Mouse (Mus musculus): ENCODE results near the gene Cfap74.

Gene Cfap74

GRCm38 (mm10) chr4:155409058-155409776, at the start of gene Cfap74:
Gene Cfap74, plus strand, starts transcription at chr4:155409190.
- DNase-seq = peak; percentile 91

GRCm38 (mm10) chr4:155359560-155360464, 49.2 kb upstream of the Cfap74 start:
- no peak for DNase-seq

GRCm38 (mm10) chr4:155360856-155361255, 48.1 kb upstream of the Cfap74 start:
- peak; percentile 73 for DNase-seq

GRCm38 (mm10) chr4:155361303-155361791, 47.6 kb upstream of the Cfap74 start, which contains the start of gene Prkcz:
Gene Prkcz, minus strand, starts transcription at chr4:155361361.
- DNase-seq = peak; percentile 91

- DNase-seq = no peak
Measured at GRCm38 (mm10) chr4:155362443-155362842, 46.5 kb upstream of the Cfap74 start.

GRCm38 (mm10) chr4:155366784-155367183, 42.2 kb upstream of the Cfap74 start:
- no peak for DNase-seq

- DNase-seq = no peak
Measured at GRCm38 (mm10) chr4:155367739-155368138, 41.3 kb upstream of the Cfap74 start.

- peak; percentile 87 for DNase-seq
Measured at GRCm38 (mm10) chr4:155368684-155369083, 40.3 kb upstream of the Cfap74 start.

- DNase-seq = no peak
Measured at GRCm38 (mm10) chr4:155370737-155371715, 38.0 kb upstream of the Cfap74 start.

GRCm38 (mm10) chr4:155371797-155372735, 36.9 kb upstream of the Cfap74 start:
- DNase-seq = no peak

- DNase-seq = no peak
Measured at GRCm38 (mm10) chr4:155381974-155382373, 27.0 kb upstream of the Cfap74 start.

- DNase-seq = no peak
Measured at GRCm38 (mm10) chr4:155382752-155383151, 26.2 kb upstream of the Cfap74 start.

- no peak for DNase-seq
Measured at GRCm38 (mm10) chr4:155383326-155383725, 25.7 kb upstream of the Cfap74 start.

GRCm38 (mm10) chr4:155387166-155387565, 21.8 kb upstream of the Cfap74 start:
- no peak for DNase-seq

- no peak for DNase-seq
Measured at GRCm38 (mm10) chr4:155395471-155395870, 13.5 kb upstream of the Cfap74 start.

GRCm38 (mm10) chr4:155396751-155397150, 12.2 kb upstream of the Cfap74 start:
- DNase-seq = no peak

GRCm38 (mm10) chr4:155397511-155398221, 11.3 kb upstream of the Cfap74 start, which contains the start of gene Gabrd:
Gene Gabrd, minus strand, starts transcription at chr4:155398112.
- DNase-seq = peak; percentile 44

- DNase-seq = no peak
Measured at GRCm38 (mm10) chr4:155398222-155398540, 10.8 kb upstream of the Cfap74 start.

- DNase-seq = no peak
Measured at GRCm38 (mm10) chr4:155401121-155401520, 7.9 kb upstream of the Cfap74 start.

GRCm38 (mm10) chr4:155402489-155402888, 6.5 kb upstream of the Cfap74 start:
- no peak for DNase-seq

GRCm38 (mm10) chr4:155408695-155409057, 314 bp upstream of the Cfap74 start:
- no peak for DNase-seq
